Mouse (Mus musculus): Measurements from ENCODE around the gene Fbxo3. TPM values are rescaled to one million over a fixed set of nuclear protein-coding genes. Genes with fewer than 3 reads are reported as not detected.
"Not testable (repeated sequence)": the region's sequence is repeated elsewhere in the genome, so short reads cannot be mapped to it uniquely, and the experiment has no call there.

Fbxo3 gene
- 10 to 100 TPM; 46.9 to 47.2 TPM for total RNA-seq (2021)

DNA sequence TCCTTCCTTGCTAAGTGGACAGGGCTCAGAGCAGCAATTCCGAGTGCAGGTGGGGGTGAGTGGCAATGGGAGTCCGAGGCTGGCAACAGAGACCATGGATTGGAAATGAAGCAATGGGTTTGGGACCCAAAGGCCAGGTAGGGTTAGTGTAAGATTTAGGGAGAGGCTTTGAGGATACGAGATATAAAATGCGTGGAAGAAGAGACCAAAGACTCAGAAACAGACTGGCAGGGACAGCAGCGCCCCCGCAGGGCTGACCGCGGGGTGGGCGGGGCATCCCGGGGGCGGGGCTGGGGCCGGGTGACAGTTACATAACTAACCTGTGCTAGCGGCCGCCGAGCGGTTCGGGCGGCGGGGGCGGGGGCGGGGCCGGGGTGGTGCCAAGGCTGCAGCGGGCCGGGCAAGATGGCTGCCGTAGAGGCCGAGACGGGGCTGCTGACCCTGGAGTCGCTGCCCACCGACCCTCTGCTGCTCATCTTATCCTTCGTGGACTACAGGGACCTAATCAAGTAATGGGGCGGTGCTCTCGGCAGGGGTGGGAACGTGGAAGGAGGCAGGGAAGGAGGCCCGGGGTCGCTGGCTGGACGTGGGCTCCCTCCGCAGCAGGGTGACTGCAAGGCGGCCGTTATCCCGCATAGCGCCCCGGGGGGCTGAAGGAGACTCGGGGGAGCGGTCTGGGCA, at the start of gene Fbxo3:
Gene Fbxo3 (plus strand): TSS at position 264 of the 681 bp plus-strand sequence.
- intact Hi-C loops (cut with DNase I), result no loop called here
- peak; percentile 89 for DNase-seq

DNA sequence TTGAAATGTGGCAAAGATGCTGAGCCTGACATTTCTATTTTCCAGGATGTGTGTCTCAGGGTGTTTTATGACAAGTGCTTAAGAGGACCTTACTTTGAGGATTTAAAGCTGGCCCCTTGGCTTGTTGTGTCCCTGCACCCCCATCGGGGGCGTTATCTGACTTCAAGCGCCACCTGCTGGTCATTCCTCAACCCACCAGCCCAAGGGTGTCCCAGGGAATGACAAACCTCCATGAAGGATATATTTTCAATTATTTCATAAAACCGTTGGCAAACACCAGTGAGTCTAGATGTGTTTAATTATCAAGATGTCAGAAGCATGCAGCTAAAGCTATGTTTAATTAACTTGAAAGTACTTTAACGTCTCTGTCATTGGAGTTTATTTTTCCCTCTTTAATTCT, 45.3 kb upstream of the Fbxo3 start:
- DNase-seq, result peak; percentile 84
- intact Hi-C loops (cut with DNase I), result loop anchor here (2.0 kb wide), 1 partner anchor 111 kb away; no protein-coding TSS in a partner anchor

DNA sequence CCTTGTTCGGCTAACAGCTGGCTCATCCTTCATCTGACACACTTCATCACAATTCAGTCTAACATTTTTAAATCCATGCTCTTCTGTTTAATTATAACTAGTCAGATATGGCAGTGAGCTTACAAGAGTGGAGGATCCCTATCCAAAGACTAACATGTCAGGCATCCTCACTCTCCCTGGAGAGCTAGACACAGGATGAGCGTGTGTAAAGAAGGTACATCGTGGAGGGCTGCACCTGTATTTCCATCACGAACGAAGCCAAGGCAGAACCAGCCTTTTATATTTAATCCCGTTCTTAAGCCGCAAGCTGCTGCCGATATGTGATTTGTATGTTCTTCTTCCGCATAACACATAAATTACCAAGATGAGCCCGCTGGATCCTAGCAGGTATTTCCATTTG, 44.4 kb upstream of the Fbxo3 start:
- no peak for DNase-seq
- intact Hi-C loops (cut with DNase I), result loop anchor here (2.0 kb wide), 1 partner anchor 112 kb away; no protein-coding TSS in a partner anchor

DNA sequence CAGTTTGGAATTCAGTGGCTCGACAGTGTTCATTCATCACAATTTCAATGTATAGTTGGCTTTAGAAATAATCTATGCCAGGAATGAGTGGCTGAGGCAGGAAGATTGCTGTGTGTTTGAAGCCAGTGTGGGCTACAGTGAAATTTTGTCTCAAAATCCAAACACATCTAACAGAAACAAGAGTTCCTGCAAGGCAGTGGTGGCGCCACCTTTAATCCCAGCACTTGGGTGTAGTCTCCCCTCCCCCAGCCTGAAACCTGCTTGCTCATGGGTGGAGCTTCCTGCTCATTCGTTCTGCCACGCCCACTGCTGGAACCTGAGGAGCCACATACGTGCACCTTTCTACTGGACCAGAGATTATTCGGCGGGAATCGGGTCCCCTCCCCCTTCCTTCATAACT, 39.9 kb upstream of the Fbxo3 start:
- DNase-seq, result not testable (repeated sequence)

DNA sequence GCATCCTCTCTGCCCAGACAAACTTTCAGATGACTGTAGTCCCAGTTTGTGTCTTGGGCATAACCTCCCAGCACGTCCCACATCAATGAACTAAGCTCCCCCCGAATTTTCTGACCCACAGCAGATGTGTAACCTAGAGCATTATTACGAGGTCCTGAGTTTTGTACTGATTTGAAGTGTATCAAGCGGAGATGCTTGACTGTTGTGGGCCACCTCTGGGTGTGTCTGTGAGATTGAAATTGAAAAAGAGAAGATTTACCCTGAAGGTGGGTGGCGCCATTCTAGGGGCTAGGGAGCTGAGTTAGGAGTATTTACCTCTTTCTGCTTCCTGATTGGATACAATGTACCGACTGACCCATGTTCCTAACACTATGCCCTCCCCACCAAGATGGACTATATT, 37.8 kb upstream of the Fbxo3 start:
- intact Hi-C loops (cut with DNase I), result loop anchor here (10.0 kb wide), 1 partner anchor 425 kb away; the partner anchor contains the start of gene Abtb2
- DNase-seq, result no peak

More for the DNA sequence above, 39.9 kb upstream of the Fbxo3 start:
- intact Hi-C loops (cut with DNase I), result not testable (repeated sequence)

DNA sequence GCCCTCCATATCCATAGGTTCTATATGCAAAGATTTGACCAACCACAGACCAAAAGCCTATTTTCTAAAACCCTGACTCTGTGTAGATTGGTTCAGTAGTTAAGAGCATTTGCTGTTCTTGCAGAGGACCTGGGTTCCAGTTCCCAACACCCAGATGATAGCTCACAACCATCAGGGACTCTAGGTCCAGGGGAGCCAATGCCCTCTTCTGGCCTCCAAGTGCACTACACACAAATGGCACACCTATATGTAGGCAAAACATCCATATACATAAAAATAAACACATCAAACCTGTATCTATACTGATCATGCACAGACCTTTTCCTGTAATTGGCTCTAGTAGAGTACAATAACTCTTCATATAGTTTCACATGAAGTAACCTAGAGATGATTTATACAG, 36.2 kb upstream of the Fbxo3 start:
- intact Hi-C loops (cut with DNase I), result loop anchor here (10.0 kb wide), 1 partner anchor 427 kb away; the partner anchor contains the start of gene Abtb2
- DNase-seq, result no peak

DNA sequence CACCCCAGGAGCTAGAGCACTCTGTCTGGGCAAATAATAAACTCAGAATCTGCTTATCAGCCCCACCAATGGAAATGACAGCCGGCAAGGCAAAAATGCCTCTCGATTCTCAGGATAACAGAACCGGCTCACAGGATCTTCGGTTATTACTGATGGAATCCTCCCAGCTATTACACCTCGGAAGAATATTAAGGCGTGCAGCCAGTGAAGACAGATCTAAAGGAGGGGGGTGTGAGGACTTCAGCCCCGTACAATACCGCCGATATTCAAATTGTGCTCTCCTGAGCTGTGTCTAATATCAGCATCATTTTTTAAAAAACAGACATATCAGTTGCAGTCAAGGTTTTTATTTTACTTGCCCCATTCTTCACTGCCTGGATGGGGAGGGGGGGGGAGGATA, 35.4 kb upstream of the Fbxo3 start:
- intact Hi-C loops (cut with DNase I), result loop anchor here (10.0 kb wide), 1 partner anchor 427 kb away; the partner anchor contains the start of gene Abtb2

DNA sequence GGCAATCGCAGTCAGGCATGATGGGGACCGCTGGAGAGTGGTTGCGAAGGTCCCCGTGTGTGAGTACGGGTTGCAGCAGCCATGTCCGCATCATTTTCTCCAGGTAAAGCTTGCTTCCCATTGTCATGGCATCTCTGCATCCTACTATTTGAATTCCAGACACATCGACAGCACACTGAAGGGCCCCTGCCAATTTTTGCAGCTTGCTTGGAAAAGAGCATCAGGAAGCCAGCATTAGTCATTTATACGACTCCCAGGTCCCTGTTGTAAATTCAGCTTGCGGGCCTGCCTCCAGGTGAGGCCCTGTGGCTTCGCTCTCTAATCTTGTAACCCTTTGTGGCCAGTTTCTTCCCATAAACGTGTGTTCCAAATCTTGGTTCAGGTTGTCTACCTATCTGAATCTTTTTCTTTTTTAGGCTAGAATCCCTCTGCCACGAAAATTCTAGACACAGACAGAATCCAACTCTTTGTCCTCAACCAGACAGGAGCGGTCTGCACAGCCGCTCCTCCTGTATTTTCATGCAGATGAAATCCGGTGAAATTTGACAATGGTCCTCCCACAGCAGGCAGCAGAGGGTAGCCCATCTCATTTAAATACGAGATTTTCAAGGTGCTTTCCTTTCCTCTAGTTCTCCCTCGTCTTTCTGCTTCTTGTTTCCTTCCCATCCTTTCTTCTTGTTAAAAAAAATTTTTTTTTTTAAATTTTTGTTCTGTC, 34.7 kb upstream of the Fbxo3 start:
- DNase-seq, result no peak
- intact Hi-C loops (cut with DNase I), result loop anchor here (10.0 kb wide), 1 partner anchor 428 kb away; the partner anchor contains the start of gene Abtb2

More for the DNA sequence above, 35.4 kb upstream of the Fbxo3 start:
- DNase-seq, result no peak

DNA sequence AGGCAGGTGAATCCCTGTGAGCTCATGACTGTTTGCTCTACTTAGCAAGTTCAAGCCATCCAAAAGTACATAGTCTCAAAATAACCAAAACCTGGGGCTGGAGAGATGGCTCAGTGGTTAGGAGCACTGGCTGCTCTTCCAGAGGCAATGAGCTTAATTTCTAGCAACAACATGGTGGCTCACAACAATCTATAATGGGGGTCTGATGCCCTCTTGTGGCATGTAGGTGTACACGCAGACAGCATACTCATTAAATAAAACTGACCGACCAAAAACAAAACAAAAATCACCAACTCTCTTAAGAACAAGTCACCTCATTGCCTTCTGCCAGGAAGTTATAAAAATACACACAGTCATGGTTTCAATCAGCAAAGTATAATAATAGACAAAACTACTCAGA, 26.4 kb upstream of the Fbxo3 start:
- DNase-seq, result no peak
- intact Hi-C loops (cut with DNase I), result loop anchor here (10.0 kb wide), 1 partner anchor 216 kb away; no protein-coding TSS in a partner anchor

DNA sequence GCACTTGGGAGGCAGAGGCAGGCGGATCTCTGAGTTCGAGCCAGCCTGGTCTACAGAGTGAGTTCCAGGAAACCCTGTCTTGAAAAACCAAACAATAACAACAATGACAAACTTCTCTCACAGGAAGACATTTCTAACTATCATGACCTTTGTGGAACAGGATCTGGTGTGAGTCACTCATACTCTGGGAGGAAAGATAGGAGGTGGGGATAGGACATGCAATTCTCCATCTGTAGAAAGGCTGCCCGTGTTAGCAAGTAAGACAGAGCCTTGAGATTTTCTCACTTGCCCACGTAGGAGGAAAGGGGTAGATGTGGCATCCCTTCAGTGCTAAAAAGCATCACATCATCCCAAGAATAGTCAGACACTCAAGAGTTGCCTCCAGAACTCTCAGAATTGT, 25.7 kb upstream of the Fbxo3 start:
- no peak for DNase-seq
- intact Hi-C loops (cut with DNase I), result loop anchor here (10.0 kb wide), 1 partner anchor 217 kb away; no protein-coding TSS in a partner anchor

DNA sequence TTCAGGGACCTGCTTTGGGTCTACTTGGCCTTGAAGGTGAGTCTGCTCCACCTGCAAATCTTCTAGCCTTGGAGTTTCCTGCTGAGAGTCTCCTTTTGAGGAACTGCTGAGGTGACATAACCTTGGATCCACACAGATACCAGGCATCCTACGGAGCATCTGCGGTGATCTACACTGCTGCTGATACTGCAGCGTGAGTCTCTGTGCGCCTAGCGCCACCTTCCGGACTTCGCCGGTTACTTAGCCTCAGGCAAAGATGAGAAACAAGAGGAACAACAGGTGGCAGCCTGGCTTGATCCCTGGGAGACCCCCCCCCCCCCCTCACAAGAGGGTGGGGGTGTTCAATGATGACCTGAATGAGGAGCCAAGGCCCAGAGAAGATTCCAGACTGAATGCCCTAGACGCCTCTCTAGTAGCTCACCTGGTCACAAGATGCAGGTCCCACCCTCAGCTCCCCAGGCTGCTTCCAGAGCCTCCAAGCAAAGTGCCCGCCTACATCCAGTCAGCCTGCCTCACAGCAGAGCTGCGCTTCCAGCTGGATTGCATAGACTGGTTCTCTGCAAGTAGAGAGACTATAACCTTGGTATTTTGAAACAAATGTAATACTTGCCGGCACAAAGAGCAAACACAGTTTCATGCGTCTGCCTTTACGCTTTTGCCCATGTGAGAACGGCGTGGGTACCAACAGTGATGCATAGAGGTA, 24.7 kb upstream of the Fbxo3 start:
- peak; percentile 72 for DNase-seq
- intact Hi-C loops (cut with DNase I), result loop anchor here (10.0 kb wide), 1 partner anchor 218 kb away; no protein-coding TSS in a partner anchor

DNA sequence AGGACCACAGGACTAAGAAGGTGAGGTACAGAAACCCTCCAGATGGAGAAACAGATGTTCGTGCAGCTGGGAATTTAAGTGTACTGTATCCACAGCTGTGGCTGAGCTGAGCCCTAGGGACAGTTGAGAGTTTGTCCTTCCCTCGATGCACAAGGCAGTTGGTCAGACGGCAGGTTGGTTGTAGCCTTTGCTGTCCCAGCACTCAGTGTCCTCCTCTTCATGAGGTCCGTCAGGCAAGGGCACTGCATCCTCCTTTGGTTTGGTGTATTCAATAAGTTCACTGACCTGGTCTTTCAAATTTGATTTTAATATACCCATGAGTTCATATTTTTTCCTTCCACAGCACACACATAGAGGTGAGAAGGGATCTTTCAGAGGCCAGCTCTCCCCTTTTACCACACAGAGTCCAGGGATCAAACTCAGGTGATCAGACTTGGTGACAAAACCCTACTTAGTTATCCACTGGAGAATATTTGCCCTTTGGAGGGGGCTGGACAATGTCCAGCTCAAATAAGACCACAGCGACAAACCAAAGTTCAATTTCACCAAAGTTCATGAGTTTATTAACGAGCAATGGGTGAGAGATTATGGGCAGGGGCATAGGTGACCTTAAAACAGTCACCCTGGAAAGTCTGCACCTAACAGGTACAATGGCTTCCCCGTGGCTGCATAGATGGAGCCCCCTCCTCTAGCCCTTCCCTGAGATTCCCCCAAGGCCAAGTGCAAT, 19.6 kb upstream of the Fbxo3 start:
- intact Hi-C loops (cut with DNase I), result loop anchor here (10.0 kb wide), 1 partner anchor 223 kb away; no protein-coding TSS in a partner anchor
- DNase-seq, result no peak

DNA sequence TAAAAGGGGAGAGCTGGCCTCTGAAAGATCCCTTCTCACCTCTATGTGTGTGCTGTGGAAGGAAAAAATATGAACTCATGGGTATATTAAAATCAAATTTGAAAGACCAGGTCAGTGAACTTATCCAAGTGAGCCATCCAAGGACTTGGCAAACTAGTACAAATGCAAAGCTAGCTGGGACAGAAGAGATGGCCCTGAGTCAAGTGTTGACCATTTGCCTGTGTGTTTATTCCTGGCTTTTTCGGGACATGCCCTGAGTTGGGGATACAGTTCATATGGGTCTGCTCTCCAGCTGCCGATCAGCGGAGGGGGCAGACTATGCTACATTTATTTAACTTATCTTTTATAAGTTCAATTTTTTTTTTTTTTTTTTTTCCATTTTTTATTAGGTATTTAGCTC, 18.7 kb upstream of the Fbxo3 start:
- intact Hi-C loops (cut with DNase I), result loop anchor here (10.0 kb wide), 1 partner anchor 224 kb away; no protein-coding TSS in a partner anchor
- not testable (repeated sequence) for DNase-seq

DNA sequence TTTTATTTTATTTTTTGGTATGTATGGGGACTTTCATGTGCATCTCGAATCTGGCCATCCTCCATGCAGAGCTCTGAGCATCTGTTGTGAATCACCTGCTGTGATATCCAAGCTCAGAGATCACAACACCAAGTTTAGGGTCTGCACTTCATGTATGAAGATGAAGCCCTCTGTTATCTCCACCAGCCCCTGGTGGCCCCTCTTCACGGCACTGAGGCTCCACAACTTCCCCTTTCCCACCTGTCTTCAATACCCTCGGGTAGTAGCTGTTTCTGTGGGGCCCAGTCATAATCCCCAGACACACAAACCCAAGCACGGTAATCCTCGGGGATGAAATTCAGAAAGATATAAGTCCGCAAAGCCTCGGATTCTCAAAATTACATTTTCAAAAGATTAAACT, 4.4 kb upstream of the Fbxo3 start:
- DNase-seq, result no peak
- intact Hi-C loops (cut with DNase I), result no loop called here

DNA sequence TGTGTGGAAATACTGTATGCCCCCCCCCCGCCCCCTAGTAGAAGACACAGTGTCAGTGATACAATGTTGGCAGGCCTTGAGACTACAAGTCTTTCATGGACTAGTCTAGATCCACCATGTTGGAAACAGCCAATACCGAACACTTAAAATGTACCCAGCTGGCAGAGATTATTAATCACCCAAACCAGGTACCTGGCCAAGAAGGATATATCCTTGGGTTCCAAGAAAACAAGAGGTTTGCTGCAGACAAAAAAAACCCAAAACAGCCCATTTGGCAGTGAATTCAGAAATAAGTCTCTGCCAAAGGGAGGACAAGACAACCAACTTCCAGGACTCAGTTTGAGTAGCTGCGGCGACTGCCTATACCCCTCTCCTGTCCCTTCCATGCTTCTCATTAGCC, 2.9 kb upstream of the Fbxo3 start:
- intact Hi-C loops (cut with DNase I), result no loop called here

DNA sequence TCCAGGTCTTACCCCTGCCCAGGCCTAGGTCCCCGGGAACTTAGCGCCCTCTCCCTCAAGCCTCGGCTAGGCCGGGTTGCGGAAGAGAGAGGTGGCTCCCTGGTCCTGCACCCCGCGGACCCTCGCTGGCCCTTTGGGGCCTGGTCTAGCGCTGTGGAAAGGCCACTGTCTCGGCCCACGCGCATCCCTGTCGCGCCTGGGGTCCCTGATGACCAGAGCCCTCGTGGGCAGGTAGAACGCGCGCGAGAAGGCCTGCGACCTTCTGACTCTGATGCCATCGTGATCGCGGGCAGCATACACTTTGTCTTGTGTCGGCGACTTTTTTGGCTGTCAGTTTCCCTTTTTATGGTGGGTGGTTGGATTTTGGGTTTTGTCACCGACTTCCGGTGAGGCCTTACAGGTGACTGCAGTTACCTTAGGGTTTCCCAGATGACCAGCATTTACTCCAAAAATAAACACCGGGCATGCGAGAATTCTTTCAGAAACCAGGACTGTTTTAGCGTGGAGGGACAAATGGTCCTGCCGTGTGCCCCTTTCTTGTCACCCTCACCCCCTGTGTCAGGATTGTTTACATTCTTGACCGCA, 710 bp downstream of the Fbxo3 start, which contains the start of gene 4931422A03Rik:
Gene 4931422A03Rik (minus strand): TSS at position 223 of the 585 bp plus-strand sequence.
- intact Hi-C loops (cut with DNase I), result no loop called here
- DNase-seq, result no peak

More for the DNA sequence above, 2.9 kb upstream of the Fbxo3 start:
- no peak for DNase-seq

DNA sequence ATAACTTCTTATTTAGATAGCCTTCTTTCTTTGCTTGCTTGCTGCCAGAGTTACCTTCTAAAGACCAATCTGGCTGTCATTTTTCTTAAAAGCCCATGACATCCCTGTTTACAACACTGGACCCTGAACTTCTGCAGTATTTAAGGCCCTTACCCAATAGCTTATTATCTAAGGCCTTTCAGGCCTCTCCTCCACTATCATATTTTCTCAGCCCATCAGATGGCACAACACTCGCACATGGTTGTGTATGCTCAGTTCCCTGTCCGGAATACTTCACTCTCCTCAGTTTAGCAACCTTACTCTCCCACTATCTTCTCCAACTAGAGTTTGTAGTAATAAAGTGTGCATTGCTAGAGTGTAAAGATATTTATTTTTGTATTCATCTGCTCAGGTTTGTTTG, 1.6 kb downstream of the Fbxo3 start:
- intact Hi-C loops (cut with DNase I), result no loop called here
- no peak for DNase-seq

DNA sequence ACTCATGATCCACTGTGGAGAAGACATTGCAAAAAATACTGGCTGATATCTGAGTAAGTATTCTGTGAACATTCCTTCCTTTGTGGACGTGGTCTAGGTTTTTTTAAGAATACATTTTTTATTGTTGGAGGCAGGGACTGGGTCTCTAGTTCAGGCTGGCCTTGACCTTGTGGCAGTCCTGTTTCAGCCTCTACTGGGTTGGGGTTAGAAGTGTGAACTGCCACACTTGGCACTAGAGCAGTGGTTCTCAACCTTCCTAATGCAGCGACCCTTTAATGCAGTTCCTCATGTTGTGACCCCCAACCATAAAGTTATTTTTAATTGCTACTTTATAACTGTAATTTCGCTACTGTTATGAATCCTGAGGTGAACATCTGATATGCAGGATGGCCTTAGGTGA, 2.9 kb downstream of the Fbxo3 start:
- intact Hi-C loops (cut with DNase I), result loop anchor here (10.0 kb wide), 1 partner anchor 394 kb away; no protein-coding TSS in a partner anchor
- DNase-seq, result no peak

DNA sequence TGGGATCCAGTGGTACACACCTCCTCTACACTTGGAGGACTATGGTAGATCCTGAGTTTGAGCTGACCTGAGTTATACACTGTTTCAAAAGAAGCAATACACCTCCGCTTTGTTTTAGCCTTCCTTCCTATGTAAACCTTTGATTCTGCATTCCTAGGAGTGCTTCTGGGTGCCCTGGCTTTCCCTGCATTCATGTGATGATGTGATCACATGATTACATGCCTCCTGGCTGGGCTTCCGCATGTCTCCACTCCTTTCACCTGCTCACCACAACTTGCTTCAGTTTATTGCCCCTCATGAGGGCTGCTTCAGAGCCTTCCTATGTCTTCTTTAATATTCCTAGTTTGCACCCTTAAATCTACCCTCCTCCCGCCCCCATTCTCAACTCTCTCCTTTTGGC, 4.5 kb downstream of the Fbxo3 start:
- intact Hi-C loops (cut with DNase I), result loop anchor here (10.0 kb wide), 1 partner anchor 393 kb away; no protein-coding TSS in a partner anchor

More for the DNA sequence above, 4.5 kb downstream of the Fbxo3 start:
- DNase-seq, result no peak

Measured in left cerebral cortex, postnatal 4 days (tissue).